Mouse (Mus musculus) gastrocnemius, postnatal 4 days (tissue): ENCODE results near the gene Dapk3. TPM values are rescaled to one million over a fixed set of nuclear protein-coding genes. Genes with fewer than 3 reads are reported as not detected.
"Not testable (repeated sequence)": the region's sequence is repeated elsewhere in the genome, so short reads cannot be mapped to it uniquely, and the experiment has no call there.

Experiments
- DNase-seq, 2 experiments: peaks; one replicate each; pipeline ENCODE4 v3.0.0; 2021 to 2022; ENCODE audit warnings: low spot score in 2 of 2, mixed read lengths in 2 of 2
- total RNA-seq, 2 experiments: library from RNA; stranded (reverse); gene quantifications; 2 replicates each; pipeline ENCODE4 v1.2.3; 2021

The Dapk3 gene
- total RNA-seq, 2 experiments from 2014 or later = 40.2 to 41.4 TPM

GRCm38 (mm10) chr10:81145307-81145706 lies 37.5 kb upstream of the Dapk3 start:
- DNase-seq = no peak

- no peak for DNase-seq
Measured at GRCm38 (mm10) chr10:81145778-81146177, 37.0 kb upstream of the Dapk3 start.

GRCm38 (mm10) chr10:81146296-81146695 lies 36.5 kb upstream of the Dapk3 start:
- no peak for DNase-seq

GRCm38 (mm10) chr10:81151261-81151660 lies 31.5 kb upstream of the Dapk3 start:
- DNase-seq = no peak

- no peak for DNase-seq
Measured at GRCm38 (mm10) chr10:81152609-81153008, 30.2 kb upstream of the Dapk3 start.

- DNase-seq = no peak
Measured at GRCm38 (mm10) chr10:81154313-81154712, 28.5 kb upstream of the Dapk3 start.

GRCm38 (mm10) chr10:81154736-81155135 lies 28.1 kb upstream of the Dapk3 start:
- no peak for DNase-seq

- DNase-seq = no peak
Measured at GRCm38 (mm10) chr10:81161602-81162317, 21.0 kb upstream of the Dapk3 start.

GRCm38 (mm10) chr10:81162318-81162652 lies 20.5 kb upstream of the Dapk3 start:
- no peak for DNase-seq

- no peak for DNase-seq
Measured at GRCm38 (mm10) chr10:81165118-81165517, 17.7 kb upstream of the Dapk3 start.

GRCm38 (mm10) chr10:81167200-81168086 lies 15.4 kb upstream of the Dapk3 start, which contains the start of gene Pias4:
Gene Pias4, minus strand, starts transcription at chr10:81167923.
- DNase-seq = peak; percentile 100

- peak in 1 of 2 experiments; percentile 66 for DNase-seq
Measured at GRCm38 (mm10) chr10:81168087-81168431, 14.7 kb upstream of the Dapk3 start.

- peak in 1 of 2 experiments; percentile 83 for DNase-seq
Measured at GRCm38 (mm10) chr10:81168521-81169244, 14.1 kb upstream of the Dapk3 start.

GRCm38 (mm10) chr10:81169411-81169900 lies 13.3 kb upstream of the Dapk3 start:
- DNase-seq = not testable (repeated sequence)

GRCm38 (mm10) chr10:81173132-81173531 lies 9.7 kb upstream of the Dapk3 start:
- peak; percentile 75 to 82 for DNase-seq

- peak; percentile 82 to 90 for DNase-seq
Measured at GRCm38 (mm10) chr10:81174617-81175344, 8.0 kb upstream of the Dapk3 start.

GRCm38 (mm10) chr10:81175345-81175701 lies 7.5 kb upstream of the Dapk3 start:
- not testable (repeated sequence) for DNase-seq

- peak in 1 of 2 experiments; percentile 69 for DNase-seq
Measured at GRCm38 (mm10) chr10:81175936-81176465, 6.8 kb upstream of the Dapk3 start.

GRCm38 (mm10) chr10:81176466-81177271 lies 6.1 kb upstream of the Dapk3 start, which contains the start of gene Eef2:
Gene Eef2, plus strand, starts transcription at chr10:81176631.
- DNase-seq = peak; percentile 100

- DNase-seq = no peak
Measured at GRCm38 (mm10) chr10:81177491-81177925, 5.3 kb upstream of the Dapk3 start.
